Mouse (Mus musculus): ENCODE measurements around the gene Gm5767. TPM values are rescaled to one million over a fixed set of nuclear protein-coding genes. Genes with fewer than 3 reads are reported as not detected.

The Gm5767 gene
- polyA plus RNA-seq (2015; fragmentation: Nextera tagmentation; extraction: Ambion mirVana), result 0.32 TPM in 1 of 2 replicates, not detected in the other

DNA sequence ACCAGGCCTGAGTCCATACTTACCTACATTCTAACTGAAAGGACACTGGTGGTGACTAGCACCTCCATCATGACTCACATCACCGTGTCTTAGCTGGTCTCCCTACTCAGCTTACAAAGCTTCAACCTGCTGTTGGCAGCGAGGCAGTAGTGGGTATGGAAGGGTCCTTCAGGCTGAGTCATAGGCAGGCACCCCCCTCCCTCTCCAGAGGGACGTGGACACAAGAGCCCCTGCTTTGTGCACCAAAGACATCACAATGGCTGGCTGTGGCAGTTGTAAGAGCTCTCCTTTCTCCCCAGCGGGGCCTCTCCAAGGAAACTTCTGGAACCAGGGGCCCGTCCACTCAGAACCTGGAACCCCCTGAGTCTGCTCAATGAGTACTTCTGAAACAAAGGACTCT, at the start of gene Gm5767:
Gene Gm5767, plus strand, starts transcription at position 301 of the 400 bp plus-strand sequence.

DNA sequence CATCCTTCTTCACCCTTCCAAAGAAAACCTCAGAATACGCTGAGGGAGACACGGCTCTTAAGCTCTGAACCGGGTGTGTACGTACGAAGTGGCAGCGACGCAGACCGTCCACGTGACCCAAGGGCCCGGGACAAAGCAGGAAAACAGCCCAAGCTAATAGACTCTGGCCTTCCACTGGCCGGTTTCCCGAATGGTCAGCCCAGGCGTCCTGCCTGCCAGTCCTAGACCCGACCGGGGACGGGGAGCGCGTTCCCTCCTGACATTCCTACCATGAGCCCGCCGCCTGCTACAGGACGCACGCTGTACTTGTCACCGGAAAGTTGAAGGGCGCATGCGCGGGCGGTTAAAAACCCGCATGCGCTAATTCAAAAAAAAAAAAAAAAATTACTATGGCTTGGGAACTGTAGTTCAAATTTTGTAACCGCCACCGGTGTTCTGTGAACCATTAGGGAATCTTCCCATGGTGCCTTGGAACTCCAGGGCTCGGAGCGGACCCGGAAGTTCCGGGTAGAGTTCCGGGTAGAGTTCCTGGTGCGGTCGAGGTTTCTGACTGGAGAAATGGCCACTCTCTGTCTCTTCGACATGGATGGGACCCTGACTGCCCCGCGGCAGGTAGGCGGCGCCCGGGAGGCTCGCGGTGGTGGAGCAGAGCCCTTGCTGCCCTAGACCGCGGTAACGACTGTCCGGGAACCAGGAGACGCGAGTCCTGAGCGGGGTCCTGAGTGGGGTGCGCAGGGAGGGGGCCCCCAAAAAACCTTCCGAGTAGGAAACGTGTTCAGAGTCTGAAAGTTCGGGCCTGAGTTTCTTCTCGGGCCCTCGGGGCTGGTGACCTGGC, 43.1 kb upstream of the Gm5767 start, which contains the start of the genes Pmm2 and Tmem186:
Gene Pmm2, plus strand, starts transcription at position 458 of the 835 bp plus-strand sequence.
Gene Tmem186, minus strand, starts transcription at position 496 of the 835 bp plus-strand sequence.

DNA sequence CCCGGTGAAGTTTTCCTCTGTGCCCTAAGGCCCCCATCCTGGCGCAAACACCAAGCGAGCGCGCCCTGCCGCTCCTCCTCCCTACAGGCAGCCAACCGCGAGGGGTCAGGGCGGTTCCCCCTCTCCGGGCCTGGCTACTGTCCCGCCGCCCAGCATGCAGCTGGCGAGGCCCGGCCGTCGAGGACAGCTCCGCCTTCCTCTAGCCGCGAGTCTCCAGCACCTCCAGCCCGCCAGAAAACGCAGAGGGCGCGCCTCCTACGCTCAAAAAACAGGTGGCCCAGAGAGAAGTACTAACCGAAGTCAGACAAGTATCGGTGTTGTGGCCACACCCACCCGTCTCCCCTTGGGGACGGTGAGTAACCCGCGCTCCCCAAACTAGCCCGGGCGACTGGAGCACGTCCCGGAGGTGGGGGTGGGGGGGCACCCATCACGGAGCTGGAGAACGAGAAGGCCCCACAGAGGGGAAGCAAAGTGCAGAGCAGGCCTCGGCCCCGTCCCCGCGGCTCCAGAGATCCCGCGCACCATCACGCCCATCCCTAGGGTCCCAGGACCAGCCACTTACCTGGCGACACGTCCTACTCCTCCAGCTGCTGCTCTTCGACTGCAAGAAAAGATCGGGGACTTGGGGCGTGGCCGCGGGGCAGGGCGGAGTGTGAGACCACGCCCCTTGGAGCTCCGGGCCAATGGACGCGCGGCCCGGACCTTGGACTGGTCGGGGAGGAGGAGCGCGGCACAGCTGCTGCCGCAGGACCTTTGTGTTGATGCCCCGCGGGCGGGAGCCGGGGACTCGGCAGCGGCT, 8.8 kb upstream of the Gm5767 start, which contains the start of gene Carhsp1:
Gene Carhsp1, minus strand, starts transcription at position 605 of the 799 bp plus-strand sequence.

Other genes starting within 250 kb of the Gm5767 start
- 29.3 TPM in 2 replicates for gene Mettl22, start 210.0 kb upstream of the Gm5767 start, polyA plus RNA-seq (2015; fragmentation: Nextera tagmentation; extraction: Ambion mirVana)
- gene Abat, start 167.3 kb upstream of the Gm5767 start, polyA plus RNA-seq (2015; fragmentation: Nextera tagmentation; extraction: Ambion mirVana), result 24.2 and 24.9 TPM in 2 replicates
- gene Pmm2, start 43.1 kb upstream of the Gm5767 start, polyA plus RNA-seq (2015; fragmentation: Nextera tagmentation; extraction: Ambion mirVana), result 26.1 and 46.1 TPM in 2 replicates
- 7.5 and 11.6 TPM in 2 replicates for gene Tmem186, start 43.1 kb upstream of the Gm5767 start, polyA plus RNA-seq (2015; fragmentation: Nextera tagmentation; extraction: Ambion mirVana)
- gene Carhsp1, start 8.6 kb upstream of the Gm5767 start, polyA plus RNA-seq (2015; fragmentation: Nextera tagmentation; extraction: Ambion mirVana), result 87.2 and 89.8 TPM in 2 replicates
- 15.5 and 16.9 TPM in 2 replicates for gene Usp7, start 111.5 kb downstream of the Gm5767 start, polyA plus RNA-seq (2015; fragmentation: Nextera tagmentation; extraction: Ambion mirVana)
- gene 1810013L24Rik, start 149.3 kb downstream of the Gm5767 start, polyA plus RNA-seq (2015; fragmentation: Nextera tagmentation; extraction: Ambion mirVana), result 17.8 and 21.4 TPM in 2 replicates

Data from adrenal gland, postnatal 0 days (tissue).